Mouse (Mus musculus): Measurements from ENCODE around the gene Utp14b. TPM values are rescaled to one million over a fixed set of nuclear protein-coding genes. Genes with fewer than 3 reads are reported as not detected.

The Utp14b gene
- total RNA-seq (2023), result 1 to 10 TPM; 4.7 to 5.4 TPM

GRCm38 (mm10) chr1:78657671-78658440 is at the start of gene Utp14b, which contains the start of gene Acsl3:
Utp14b (plus strand) TSS chr1:78658038.
Acsl3 (plus strand) TSS chr1:78657825.

Other genes with a start within 250 kb of the Utp14b start
- 10 to 100 TPM; 16.3 to 18.3 TPM for gene Farsb, start 169.1 kb upstream of the Utp14b start, total RNA-seq (2023)
- gene Mogat1, start 147.0 kb upstream of the Utp14b start, total RNA-seq (2023), result not detected
- not detected for gene BC035947, start 145.9 kb upstream of the Utp14b start, total RNA-seq (2023)
- 1 to 10 TPM; 1.7 to 4.0 TPM for gene Acsl3, start 213 bp upstream of the Utp14b start, total RNA-seq (2023)
- gene Kcne4, start 158.7 kb downstream of the Utp14b start, total RNA-seq (2023), result not detected

Measured in neutrophil, adult 59 days (primary cell).